ENCODE assay signal across 18 mouse cellular contexts in genomic region chr3:119382395-119382794, GRCm38 (mm10).
"Had no signal": no experiment of that assay in that cellular context is flagged by ENCODE, and none has a peak within 500 bp of the region (broad histone marks: within the 10 kb centered on the region; RNA-seq: fewer than 3 reads in every experiment).

No protein-coding gene starts in this region.

- DNase-seq: gastrocnemius, adult 2 months; gastrocnemius, postnatal 10 days; gastrocnemius, postnatal 25 days; heart, adult 18-20 months; heart, postnatal 10 days; heart, postnatal 4 days; kidney, adult 18-20 months; kidney, adult 8-10 months; kidney, postnatal 10 days; kidney, postnatal 25 days; kidney, postnatal 4 days; layer of hippocampus, postnatal 36 days; left cerebral cortex, postnatal 4 days had no signal

- ATAC-seq: hindbrain, embryonic 16.5 days; inflammation-experienced regulatory T-cells, adult 6 months; intestine, embryonic 15.5 days; intestine, postnatal 0 days; liver, embryonic 12.5 days had no signal
